Mouse (Mus musculus): ENCODE results near the gene Kcnc2. TPM values are rescaled to one million over a fixed set of nuclear protein-coding genes. Genes with fewer than 3 reads are reported as not detected.
A peak's percentile ranks its signal among the peaks of the same experiment; 100 is the strongest.
"Not testable (repeated sequence)": the region's sequence is repeated elsewhere in the genome, so short reads cannot be mapped to it uniquely, and the experiment has no call there.

The Kcnc2 gene
- under 1 TPM; 0.07 to 0.13 TPM for total RNA-seq (2021)
- long read RNA-seq, experiment 1, result 0 reads
- long read RNA-seq, experiment 2, result 0 reads

DNA sequence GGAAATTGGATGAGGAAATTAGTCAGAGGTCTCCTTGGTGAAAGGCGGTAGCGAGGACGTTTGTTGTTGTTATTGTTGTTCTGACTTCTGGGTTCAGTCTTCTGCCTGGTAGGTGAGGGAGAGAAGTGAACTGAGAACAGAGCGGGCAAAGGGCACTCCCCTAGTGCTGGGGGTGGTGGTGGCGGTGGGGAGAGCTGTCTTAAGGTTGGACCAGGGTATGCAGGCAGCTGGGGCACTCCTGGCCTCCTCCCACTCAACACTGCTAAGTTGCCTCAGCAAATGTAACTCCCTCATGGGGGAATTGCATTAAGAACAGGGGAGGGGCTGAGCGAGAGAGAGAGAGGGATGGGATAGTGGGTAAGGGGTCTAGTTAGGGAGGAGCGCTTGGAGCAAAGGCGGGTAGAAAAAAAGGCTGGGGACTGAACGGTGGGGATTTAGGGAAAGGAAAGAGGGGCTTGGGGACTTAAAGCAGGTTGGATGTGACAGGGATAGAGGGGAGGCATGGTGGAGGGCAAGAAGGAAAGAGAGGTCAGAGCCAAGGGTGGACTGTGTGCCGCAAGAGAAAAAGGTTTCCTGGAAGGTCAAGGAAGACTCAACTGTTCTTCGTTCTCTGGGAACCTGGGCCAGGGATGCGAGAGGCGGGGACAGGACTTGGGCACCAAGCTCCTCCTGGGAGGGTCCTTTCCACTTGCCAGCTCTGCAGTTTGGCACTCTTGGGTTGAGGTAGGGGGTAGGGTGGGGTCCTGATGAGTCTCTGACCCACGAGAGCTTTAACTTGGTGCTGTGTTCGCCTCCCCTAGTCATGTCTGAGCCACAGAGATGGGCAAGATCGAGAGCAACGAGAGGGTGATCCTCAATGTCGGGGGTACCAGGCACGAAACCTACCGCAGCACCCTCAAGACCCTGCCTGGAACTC lies at the start of gene Kcnc2:
Gene Kcnc2, plus strand, starts transcription at position 235 of the 916 bp plus-strand sequence.
- DNase-seq, result no peak

DNA sequence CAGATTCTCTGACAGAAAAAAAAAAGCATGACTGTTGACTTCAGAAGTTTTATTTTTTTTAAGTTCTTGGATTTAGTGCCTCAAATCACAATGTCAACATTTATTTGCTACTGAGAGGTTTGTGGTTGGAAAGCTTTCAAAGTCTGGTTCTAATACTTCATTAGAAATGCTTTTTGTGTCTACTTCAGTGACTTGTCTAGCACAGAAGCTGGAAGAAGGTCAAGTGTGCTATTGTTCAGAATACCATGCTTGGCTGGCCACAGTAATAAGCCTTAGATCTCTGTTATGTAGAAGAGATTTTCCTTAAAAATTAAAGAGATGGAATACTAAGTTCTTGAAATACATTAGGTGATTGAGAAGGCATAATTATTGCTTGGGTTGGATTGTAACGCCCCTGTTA lies 43.8 kb upstream of the Kcnc2 start:
- no peak for DNase-seq

DNA sequence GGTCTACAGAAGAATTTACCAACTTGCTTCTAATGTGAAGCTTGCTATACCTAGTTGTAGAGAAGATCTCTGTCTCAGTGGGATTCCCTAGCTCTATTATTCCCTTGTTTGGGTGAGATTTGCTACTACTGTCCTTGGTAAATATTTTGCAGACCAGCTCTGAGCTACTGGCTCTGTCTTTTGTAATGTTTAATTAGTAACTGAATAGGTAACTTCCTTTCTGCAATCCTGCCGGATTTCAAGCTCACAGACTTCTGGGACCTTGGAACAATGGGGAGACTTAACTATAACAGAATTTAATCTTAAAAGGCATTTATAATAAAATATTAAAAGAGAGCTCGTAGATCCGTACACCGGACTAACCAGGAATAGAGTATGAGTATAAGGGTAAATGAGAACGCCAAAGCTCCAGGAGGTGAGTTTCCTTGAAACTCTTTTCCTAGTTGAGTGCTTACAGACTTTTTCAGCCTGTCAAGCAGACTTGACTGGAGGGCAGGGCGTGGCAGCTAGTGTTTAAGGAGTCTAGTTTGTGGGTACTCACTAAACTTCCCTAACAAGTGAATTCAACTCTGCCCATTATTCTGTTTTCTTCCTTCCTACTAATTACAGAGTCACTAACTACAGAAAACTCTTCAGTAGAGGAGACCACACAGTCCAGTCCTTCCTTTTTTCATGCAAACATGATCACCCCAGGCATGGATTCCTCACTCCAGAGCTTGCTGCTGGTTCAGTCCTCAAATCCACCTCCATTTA lies 41.7 kb upstream of the Kcnc2 start:
- DNase-seq, result not testable (repeated sequence)

DNA sequence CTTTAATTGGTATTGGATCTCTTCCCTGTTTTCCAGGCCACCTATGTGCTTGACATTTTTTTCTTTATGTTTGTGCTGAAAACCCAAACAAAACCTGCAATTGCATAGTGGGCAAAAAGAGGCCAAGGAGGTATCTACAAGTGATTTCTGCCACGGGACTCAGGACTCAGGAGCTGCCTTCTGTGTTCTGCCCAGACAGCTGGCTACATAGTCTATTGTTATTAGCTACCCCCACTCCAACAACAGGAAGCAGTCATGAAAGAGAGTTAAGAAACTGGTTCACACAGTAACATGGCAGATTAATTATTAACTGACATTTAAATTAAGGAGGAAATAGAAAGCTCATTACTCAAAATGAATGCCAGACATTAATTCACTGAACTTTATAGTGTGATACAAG lies 38.2 kb upstream of the Kcnc2 start:
- DNase-seq, result not testable (repeated sequence)

DNA sequence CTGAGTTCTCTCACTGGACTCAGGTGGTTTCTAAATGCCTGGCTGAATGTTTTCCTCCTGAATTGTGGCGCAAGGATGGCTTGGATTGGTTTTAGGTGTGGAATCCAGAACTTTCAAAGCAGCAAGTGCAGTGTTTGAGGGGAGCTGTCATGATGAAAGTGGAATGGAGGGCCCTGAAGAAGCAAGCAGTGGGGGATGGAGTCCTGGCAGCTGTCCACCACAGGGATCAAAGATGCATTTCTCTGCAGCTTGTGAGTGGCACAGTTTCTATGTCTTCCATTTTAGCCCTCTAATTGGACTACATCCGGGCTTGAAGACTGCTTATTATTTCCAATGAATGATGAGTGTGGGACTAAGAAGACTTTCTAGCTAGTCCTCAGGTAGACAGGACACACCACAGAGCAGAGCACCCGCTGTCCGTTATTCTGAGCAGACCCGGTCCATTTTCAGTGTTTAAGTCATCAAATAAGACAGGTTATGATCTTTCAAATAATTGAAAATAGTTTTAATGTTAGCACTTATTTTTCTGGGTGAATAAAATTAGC lies 35.5 kb upstream of the Kcnc2 start:
- DNase-seq, result not testable (repeated sequence)

DNA sequence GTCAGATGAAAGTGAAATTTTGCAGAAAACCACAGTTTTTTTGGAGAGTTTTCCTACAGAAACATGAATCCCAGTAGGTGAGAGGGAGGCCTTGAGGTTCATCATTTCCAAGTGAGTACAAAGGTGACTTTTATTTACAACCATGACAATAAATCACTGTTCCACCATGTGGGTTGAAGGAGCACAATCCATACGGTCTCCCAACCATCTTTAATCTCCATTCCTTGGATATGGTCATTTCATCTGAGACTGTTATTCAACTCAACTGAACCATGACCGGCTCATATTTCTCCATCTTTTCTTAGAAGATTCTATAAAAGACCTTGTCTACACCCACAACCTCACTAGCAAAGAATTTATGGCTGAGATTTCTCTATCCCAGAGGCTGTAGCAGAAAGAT lies 22.6 kb upstream of the Kcnc2 start:
- DNase-seq, result no peak

DNA sequence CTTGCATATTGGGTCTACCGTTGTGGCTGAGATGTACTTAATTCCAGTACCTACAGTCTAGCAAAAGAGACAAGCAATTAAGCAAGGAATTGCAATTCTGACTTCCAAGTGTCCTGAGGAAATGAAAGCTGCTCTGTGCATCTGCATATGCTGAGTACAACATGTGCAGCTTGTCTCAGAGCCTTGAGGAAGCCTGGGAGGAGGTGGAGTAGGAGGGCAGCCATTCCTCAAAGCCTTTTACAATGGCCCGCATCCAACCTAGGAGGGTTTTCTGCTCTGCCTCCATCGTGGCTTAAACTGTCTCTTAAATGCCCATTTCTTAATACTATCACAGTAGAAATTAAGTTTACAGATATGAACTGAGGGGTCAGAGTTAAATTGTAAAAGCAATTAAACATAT lies 7.5 kb upstream of the Kcnc2 start:
- no peak for DNase-seq

DNA sequence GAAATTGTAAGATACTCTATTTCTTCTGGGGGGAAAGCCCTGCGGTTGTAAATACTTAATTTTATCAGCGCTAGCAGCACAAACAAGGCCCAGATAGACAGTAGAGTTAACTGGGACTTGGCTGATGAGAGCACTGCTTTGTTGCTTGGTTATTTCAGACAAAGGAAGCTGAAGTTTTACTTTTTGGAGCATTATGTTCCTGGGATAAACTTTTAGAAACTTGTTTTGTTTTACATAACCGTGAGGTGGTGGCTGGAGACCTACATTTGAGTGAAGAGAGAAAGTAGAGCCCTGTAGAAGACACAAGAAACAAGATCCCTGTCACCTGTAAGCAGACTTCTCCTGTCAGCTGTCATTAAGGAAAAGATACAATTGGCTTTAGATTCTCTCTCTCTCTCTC lies 1.4 kb upstream of the Kcnc2 start:
- DNase-seq, result no peak

DNA sequence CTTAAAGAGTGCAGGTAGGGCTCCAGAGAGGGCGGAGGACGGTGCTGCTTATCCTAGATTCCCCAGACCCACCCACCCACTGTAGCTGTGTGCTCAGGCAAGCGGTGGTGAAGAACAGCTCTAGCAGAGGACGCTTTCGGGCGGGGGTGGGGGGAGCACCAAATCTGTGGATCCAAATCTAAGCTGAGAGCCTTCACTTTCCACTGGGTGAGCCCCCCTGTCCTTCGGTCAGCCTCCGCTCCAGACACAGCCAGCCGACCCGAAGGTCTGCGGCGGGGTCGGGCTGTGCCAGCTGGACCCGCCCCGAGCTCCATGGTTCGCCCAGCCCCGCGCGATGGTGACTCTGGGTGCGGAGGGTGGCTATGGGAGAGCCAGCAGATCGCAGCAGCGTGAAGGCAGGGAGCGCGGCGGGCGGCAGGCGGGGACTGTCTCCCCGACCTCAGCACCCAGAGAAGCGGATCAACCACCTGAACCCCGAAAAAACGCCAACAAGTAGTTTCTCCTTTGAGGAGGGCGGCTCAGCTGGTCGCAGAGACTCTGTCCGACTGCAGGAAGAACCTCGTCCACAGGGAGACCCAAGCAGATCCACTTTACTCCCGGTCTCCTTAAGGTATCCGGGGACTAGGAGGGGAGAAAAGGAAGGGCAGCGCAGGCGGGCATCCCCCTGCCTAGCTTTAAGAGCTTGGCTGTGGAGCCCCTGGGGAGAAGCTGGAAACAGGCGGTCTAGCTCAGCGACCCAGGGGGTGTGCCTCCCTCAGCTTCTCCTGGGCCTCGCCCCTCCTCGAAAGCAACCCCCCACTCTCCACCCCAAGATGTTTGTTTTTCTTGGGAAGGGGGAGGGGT lies 761 bp upstream of the Kcnc2 start:
- peak; percentile 9 to 20 for DNase-seq

DNA sequence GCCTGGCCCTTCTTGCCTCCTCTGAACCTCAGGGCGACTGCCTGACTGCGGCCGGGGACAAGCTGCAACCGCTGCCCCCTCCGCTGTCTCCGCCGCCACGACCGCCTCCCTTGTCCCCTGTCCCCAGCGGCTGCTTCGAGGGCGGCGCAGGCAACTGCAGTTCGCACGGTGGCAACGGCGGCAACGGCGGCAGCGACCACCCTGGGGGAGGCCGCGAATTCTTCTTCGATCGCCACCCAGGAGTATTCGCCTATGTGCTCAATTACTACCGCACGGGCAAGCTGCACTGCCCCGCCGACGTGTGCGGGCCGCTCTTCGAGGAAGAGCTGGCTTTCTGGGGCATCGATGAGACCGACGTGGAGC lies 863 bp downstream of the Kcnc2 start:
- DNase-seq, result peak in 1 of 2 experiments; percentile 1

DNA sequence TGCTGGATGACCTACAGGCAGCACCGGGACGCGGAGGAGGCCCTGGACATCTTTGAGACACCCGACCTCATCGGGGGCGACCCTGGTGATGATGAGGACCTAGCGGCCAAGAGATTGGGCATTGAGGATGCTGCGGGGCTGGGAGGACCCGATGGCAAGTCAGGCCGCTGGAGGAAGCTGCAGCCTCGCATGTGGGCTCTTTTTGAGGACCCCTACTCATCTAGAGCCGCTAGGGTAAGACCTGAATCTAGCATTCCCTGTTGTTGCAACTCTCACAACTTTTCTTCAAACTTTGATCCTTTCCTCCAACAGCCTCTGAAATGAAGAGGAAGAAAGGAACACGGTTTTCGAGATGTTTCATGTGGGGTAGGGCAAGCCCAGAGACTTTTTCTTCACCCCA lies 1.2 kb downstream of the Kcnc2 start:
- DNase-seq, result no peak

DNA sequence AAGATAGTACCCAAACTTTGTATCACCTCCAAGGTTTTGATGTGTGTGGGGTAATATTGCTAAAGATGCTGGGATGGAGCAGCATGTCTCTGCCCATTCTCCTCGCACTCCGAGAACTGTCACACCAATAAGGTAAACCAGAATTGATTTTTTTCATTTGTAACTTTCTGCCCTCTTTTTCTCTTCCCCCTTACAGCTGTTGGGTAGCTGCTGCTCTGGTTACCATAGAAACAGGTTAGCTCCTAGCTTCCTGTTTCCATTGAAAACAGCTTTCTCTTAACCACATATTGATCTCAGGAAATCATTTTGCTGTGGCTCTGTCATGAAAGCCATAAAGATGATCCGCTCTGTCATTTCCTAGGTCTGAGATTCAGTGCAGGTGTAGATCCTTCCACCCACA lies 7.1 kb downstream of the Kcnc2 start:
- no peak for DNase-seq

DNA sequence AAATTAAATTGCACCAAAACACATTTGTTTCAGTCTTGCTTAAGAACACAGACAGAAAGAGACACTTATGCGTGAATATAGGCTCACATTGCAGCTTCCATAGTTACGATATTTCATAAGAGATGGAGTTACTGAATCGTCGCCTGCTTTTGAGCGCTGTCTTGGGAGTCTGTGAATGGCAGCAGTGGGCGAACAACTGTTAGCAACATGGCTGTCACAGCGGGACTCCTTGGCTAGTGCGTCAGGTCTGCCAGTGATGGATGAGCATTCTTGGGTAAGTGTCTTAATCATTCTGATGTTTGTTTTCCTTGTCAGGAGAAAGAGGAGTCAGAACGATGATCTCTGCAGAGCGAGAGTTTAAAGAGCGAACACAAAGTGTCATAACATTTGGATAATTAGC lies 44.2 kb downstream of the Kcnc2 start:
- no peak for DNase-seq

DNA sequence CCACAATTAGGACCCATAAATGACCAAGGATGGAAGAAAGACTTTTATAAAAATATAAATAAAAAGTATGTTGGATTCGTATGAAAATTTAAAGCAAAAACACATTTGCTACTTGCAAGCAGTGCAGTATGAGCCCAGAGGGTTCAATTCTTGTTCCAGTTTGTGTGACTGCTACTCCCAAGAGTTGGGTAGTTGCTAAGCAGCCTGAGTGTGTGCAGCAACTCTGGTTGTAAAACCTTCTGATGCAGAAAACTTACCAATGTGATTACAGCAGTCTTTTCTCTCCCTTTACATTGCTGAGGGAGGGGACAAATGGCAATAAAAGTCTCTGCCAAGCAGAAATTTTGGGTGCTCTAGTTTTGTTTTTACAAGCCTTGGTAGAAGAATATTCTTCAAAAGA lies 46.9 kb downstream of the Kcnc2 start:
- no peak for DNase-seq

DNA sequence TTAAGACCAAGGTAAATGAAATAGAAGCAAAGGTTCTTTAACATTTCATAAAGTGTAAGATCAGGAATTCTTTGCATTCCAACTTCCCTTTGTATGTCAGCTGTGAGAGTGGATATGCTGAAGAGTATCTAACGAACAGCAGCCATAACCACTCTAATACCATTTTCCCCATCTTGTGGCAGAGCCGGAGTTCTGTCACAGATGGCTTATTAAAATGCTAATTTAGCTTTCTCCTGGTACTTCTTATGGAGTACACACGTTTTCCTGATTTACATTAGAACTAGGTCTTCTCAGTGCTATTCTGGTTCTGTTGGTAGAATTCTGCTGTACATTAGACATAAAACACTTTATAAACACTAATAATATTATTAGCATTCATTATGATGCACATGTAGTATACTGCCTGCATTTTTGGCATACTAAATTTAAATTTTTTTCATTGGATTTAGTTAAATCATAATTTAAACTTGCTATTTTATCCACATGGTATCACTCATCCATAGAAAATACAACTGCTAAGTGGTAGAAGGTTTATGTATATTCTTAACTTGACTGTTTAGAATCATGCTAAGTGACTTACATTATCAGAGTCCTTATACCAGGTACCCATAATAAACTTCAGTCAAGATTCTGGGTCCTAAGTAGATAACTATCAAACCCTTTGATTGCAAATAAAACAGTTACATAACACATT lies 86.9 kb downstream of the Kcnc2 start:
- DNase-seq, result no peak

DNA sequence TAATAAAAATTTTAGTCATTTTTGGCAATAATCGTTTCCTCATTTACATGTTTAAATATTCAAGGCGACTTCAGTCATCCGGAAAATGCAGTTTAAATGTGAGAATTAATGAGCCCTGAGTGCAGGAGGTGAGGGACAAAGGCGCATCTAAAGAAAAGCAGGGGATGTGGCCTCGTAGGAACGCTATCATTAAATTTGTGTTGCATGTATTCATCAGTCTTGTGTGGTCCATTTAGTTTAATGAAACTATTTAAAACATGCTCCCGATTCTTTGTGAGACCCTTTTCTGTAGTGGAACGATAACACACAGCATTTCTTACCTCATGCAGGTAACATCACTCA lies 87.4 kb downstream of the Kcnc2 start:
- DNase-seq, result no peak

DNA sequence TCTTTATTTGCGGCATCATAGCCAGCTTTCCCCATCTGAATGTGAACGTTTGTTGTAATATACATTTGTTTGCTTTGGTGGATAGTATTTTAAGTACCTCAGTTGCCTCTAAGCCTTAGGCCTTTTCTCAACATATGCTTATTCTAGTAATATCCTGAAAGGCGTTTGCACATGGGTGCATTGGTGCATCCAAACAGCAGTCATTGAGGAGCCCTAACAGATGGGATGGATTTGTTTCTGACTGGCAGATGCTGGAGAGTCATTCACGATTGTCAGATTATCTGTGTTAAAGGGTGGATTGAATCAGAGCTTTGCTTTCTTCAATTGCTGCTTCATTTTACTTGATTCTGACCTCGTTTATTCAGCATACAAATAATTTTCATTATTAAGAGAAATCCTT lies 89.8 kb downstream of the Kcnc2 start:
- no peak for DNase-seq

DNA sequence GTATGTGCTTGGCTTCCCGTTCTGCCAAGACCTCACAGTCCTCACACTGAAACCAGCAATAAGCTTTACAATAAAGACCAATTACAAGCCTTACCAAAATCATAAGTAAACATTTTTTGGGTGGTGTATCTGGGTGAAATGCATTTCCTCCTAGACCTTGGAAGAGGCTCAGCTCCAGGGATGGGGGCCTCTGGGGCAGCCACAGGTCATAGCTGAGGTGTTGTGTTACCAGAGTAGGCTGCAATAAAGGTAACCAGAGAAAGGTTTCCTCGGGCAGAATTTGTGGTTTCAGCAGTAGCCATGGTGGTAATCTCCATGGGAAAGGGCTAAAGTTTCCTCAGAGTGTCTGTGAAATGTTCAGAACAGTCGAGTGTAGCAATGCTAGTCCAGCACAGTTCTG lies 97.4 kb downstream of the Kcnc2 start:
- no peak for DNase-seq

DNA sequence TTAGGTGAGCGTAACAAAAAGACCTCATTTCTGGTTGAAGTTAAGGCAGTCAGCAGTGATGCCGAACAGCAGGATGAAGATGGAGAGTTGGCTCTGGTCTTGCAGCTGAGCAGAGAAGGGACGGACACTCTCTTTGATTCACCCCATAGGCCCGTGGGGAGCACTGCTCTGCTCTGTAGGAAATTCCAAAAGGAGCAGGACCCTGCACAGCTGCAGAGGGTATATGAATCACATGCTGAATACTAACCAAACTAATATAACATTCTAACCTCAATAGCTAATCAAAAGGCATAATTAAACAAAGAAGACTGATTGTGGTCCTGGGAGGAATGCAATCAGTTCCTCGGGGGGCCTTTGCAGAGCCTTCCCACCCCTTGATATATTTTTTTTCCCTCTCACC lies 106.2 kb downstream of the Kcnc2 start:
- no peak for DNase-seq

DNA sequence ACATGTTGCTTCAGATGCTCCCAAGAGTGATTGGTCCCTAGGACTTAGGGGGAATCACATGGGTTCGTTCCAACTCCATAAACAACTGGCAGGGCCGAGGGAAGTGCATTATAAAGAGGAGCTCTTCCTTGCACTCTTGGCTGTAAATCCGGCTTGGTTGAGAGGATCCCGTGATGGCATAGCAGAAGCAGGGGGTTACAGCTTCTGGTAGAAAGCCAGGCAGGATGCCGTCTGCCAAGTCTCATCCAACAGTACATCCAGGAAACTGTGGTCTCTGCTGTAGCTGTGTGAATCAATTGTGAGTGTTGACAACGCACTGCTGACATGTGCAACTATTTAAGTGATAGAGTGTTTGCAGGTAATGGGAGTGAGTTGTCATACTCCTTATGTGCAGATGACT lies 107.5 kb downstream of the Kcnc2 start:
- DNase-seq, result no peak

DNA sequence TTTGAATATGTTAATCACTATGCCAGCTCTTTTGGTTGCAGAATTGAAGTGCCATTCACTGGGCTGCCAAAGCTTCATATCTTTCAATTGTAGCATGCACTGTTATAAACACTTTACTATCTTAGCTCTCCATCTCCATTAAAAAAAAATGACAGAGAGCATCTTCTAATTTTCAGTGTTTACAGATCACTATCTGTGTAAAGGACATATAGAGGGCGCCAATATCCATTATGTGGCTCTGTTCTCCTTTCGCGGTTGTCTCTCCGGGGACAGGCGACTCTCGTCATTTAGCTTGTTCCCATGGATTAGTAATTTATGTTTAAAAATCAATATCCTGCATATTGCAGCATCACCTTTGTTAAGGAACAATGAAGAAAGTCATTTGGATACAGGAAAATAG lies 109.7 kb downstream of the Kcnc2 start:
- DNase-seq, result no peak

Data from adrenal gland, postnatal 36 days (tissue).